Mouse (Mus musculus): ENCODE data around the gene 1700020A23Rik.

1700020A23Rik gene

DNA sequence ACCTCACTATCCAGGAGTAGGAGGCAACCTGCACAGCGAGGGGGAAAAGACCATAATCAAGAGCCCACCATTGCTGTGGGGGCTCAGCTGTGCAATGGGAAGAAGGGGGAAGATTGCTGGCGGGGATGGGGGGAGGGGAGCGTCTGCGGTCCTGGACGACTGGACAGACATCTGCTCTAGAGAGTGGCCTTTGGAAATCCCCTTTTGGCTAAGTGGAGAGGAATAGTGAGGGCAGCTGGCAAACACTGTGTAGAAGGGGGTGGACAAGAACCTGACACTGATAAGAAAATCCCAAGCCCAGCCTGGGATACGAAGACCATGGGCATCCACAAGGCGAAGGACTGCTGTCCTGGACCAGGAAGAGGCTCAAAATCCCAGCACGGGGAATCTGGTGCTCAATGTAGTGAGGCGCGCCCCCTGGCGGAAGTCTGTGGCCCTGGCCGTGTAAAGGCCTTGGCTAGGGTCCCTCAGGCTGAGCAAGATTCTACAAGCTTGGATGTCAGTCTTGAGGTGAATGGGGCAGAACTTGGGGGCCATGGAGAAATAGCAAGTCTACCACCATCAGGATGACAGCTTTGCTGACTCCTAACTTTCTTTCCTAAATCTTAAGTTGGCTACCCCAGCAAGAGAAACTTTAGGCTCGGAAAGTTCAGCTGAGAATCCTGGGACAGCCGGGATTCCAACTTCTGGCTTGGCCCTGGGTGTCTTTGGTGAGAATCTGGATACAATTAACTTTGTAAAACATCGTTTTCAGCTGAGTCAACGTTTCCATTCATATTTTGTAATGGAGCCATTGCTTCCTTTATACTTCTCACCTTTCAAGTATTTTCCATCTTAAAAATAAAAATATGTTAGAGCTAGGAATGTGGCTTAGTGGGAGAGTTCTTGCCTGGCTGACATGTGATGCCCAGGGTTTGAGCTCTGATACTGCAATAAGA lies 6.8 kb downstream of the 1700020A23Rik start:
- DNase-seq (ENCODE audit: extremely low read depth, insufficient read length, low spot score) = peak; percentile 63

DNA sequence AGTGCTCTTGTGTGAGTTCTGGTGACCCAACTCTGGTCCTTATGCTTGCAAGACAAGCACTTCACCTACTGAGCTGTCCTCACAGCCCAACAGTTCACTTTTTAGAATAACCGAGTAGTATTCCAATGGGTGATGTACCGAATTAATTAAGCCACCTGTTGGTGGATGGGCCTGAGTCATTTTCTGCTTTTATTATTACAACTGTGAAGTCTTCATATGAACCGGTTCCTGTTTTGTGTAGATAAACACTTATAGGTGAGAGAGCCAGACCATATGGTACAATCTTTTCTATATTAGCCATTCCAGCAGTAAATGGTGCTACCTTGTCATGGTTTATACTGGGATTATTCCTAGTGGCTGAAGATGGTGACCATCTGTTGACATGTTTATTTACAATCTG lies 7.7 kb downstream of the 1700020A23Rik start:
- no peak for DNase-seq (ENCODE audit: extremely low read depth, insufficient read length, low spot score)

DNA sequence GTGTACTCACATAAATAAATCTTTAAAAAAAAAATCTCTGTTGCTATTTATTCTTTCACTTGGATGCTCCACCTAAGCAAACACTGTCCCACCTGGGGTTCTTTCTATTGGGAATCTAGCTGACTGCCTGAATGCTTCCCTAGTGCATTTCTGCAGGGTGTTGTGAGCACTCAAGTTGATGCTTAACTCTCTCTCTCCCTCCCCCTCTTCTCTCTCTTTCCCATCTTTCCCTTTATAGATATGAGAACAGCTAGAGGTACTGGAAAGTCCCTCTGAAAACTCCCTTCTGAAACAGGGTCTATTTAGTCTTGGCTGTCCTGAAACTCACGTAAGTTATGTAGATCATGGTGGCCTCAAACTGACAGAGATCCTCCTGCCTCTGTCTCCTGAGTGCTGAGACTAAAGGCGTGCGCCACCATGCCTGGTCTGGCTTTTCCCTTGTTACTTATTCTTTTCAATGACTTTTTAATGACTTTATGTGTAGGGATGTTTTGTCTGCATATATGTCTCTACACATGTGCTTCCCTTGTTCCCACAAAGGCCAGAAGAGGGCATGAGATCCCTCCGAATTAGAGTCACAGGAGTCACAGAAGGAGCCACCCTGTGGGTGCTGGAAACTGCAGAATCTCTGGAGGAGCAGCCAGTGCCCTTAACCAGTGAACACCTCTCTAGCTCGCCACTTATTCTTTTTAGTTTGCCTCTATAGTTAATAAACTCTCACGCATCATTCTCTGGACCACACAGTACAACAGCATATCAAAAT lies 9.2 kb downstream of the 1700020A23Rik start:
- no peak for DNase-seq (ENCODE audit: extremely low read depth, insufficient read length, low spot score)

DNA sequence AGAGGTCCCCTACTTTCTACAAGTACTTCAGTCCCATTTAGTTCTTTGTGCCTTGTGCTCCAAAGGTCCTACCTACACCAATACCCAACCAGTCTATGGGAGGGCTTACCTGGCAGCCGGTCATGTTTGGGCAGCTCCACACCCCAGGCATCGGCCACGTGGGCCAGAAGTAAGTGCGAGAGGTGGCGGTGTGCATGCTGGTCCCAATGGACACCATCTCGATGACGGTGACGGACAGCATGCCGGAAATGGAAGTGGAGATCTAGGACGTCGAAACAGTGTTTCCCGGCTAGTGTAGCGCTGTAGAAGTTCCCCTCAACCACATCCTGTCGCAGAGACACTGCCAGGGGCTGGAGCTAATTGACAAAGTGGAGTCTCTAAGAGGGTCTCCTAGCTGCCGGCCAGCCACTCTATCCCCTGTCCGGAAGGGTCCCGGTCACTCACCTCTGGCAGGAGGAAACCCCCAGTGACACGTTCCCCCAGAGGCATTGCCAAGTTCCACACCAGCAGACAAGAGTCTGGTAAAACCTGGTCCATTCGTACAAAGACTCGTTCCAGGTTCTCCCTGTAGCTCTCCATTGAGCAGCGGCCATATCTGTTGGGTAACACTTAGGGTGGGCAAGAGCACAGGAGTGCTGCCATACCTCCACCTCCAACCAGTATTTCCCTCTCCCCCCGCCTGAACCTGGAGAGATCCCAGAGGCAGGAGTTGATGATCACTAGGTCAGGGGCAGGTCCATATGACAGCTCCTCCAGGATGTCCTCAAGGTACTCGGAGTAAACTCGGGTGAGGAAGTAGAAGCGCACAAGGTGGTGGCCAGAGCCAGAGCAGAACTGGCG lies 16.9 kb downstream of the 1700020A23Rik start:
- no peak for DNase-seq (ENCODE audit: extremely low read depth, insufficient read length, low spot score)

DNA sequence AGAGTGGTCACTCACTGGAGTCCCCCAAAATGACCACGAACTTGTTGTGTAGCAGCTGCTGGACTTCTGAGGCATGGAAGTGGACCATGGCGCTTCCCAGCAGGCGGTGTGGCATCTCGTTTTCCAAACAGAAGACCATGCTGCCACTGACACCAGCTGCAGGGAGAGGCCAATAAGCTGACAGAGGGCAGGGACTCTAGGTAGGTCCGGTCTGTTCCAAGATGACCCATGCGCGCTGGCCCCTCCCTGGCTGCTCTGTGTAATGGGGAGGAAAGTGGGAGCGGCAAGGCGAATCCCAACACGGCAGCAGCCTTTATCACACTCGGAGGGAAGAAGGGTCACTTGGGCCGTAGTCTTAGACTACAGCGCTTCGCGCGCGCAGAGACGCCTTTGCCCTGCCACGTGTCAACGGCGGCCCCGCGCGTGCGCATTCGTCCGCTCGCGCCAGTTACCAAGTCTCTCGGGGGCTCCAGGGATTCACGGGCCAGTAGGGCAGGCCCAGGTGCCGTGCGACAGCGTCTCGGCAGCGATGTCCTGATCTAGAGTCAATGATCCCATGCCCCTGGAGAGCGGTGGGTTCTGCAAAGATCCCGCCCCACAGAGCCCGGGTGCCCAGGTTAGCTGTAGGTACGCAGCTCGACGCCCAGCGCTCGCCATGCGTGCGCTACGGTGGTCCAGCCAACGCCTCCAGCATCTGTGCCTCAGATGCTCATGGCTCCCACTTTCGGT lies 18.5 kb downstream of the 1700020A23Rik start:
- no peak for DNase-seq (ENCODE audit: extremely low read depth, insufficient read length, low spot score)

DNA sequence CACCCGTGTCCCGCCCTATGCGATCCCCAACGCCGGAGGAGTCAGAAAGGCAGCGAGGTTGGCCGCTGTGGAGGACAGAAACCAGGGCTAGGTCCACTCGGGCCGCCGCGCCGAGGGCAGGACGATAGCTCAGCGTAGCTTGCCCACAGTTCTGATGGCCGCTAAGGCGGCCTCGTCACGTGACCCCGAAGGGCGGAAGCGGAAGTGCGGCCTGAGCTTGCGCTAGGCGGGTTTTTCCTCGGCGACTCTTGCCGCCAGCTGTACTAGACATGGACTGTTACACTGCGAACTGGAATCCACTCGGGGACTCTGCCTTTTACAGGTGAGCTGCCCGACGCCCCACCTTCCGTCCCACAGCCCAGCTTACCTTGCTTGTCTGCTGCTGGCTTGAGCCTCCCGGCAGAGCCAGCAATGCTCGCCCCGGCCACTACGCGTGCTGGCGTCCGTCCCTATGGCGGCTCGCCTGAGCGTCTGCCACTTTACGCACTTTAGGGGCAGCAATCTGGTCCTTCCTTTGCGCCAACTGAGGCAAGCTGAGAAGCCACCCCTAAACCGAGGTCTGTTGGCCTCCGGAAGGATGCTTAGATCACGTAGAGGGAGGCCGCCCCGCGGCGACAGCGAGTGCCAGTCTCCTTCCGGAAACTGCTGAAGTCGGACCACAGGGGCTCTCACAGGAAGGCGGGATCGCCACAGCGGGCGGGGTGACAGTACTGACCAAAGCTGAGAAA lies 19.2 kb downstream of the 1700020A23Rik start, which contains the start of the genes Vps16 and Pced1a:
Gene Vps16 (plus strand): TSS at position 214 of the 728 bp plus-strand sequence.
Gene Pced1a (minus strand): TSS at position 576 of the 728 bp plus-strand sequence.
- DNase-seq (ENCODE audit: extremely low read depth, insufficient read length, low spot score) = peak; percentile 91

DNA sequence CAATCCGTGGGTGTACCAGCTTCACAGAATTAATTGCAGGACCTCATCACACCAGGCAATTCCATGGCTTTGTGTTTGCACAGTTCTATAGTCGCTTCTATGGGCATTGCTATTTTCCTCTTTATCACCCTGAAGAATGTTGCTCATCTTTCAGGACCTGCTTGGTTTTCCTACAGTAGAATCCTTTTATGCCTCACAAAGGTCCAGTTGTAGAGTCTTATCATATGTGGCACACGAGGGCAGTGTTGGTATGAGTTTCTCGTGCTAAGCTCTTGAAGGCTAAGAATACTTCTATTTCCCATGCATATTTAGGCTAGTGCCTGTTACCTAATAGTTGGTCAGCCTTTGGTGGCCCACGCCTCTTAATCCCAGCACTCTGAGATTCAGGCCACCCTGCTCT lies 20.1 kb downstream of the 1700020A23Rik start:
- no peak for DNase-seq (ENCODE audit: extremely low read depth, insufficient read length, low spot score)

DNA sequence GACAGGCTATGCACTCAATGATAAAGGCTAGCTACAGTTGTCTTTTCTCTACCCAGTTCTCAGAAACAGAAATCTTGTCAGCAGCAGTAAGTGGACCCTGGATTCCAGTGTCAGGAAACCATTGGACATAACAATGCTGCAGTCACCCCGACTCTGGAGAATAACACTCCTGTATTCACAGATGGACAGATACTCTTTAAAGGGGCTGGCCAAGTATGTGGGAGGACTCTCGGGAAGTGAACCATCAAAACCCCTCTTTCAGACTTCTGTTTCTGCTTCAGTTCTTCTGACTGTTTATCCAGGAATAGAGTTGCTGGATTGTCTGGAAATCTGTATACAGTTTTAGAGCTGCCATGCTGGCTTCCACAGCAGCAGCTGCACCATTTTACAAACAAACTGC lies 24.8 kb downstream of the 1700020A23Rik start:
- no peak for DNase-seq (ENCODE audit: extremely low read depth, insufficient read length, low spot score)

DNA sequence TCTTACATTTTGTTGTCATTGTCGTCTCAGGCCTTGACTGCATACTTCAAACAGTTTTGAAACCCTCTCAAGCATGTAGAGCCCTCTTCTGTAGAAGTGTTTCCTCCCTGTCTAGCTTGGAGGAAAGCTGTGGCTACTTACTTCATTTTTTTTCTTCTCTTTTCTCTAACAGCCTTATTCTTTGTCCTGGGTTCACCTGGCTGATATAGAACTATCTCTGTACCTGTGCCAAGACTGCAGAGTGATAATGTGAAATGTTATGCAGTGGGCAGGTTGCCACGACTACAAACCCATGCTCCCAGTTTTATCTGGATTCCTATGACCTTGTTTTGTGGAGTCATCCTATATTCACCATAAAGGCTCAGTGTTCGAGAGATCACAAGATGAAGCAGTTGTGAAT lies 25.4 kb downstream of the 1700020A23Rik start:
- no peak for DNase-seq (ENCODE audit: extremely low read depth, insufficient read length, low spot score)

DNA sequence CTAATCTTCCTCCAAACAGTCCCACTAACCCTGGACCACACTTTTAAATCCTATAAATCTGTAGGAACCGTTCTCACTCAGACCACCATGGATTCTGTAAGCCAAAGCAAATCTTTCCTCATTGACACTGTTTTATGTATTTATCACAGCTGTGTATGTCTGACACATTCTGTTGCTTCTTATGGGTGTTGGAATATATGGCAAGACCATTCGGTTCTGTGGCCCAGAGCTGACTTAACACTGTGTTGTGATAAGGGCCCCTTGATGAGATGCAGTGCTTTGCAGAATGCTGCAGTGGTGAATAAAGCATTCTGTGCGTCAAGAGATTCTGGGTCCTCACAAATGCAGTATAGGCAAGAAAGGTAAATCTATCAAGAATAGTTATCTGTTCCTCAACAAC lies 27.1 kb downstream of the 1700020A23Rik start:
- DNase-seq (ENCODE audit: extremely low read depth, insufficient read length, low spot score) = no peak

DNA sequence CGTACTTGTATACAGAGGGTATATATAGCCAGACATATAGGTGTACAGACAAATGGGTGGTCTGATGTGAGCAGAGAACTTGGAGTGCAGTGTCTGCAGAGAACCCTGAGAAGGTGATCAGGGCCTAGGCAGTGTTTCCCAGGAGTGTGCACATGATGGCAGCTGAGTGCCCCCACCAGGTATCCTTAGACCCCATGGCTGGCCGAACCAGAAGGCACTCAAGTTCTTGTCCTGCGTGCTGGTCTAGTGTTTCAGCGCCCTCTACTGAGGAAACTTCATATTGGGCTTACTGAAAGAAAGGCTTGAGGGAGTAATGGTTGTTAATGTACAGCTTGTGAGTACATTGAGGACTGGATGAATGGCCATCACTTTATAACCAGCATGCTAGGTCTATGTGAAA lies 28.1 kb downstream of the 1700020A23Rik start:
- DNase-seq (ENCODE audit: extremely low read depth, insufficient read length, low spot score) = no peak

DNA sequence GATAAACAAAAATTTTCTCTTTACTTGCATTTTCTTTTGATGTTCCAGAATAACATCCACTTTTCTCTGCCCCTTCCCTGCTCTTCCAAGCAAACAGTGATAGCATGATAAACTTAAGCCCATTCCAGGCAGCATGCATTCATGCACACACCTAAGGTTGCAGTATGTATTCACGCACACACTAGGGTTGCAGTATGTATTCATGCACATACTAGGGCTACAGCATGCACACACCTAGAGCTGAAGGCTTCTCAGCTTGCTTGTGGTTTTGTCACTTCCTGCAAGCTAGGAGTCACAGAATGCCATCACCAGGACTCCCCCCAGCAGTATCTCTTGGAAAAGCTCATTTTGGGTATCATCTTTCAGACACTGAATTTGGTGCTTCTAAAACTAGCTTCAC lies 31.7 kb downstream of the 1700020A23Rik start:
- DNase-seq (ENCODE audit: extremely low read depth, insufficient read length, low spot score) = no peak

DNA sequence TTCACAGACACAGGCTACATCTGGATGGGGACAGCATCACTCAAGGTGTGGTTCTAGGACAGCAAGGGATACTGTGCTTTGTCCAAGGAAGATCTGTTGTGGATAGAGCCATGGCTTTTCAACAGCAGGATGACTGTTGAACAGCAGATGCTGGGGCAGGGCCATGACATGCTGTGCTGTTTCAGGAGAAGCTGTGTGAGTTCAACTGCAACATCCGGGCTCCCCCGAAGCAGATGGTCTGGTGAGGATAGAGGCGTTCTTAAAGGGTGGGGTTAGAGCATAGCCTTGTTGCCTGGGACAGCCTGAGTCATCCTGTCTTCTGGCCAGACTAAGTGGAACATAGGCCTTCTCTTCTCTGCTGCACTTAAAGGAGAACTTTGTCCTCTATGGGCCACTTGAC lies 33.8 kb downstream of the 1700020A23Rik start:
- no peak for DNase-seq (ENCODE audit: extremely low read depth, insufficient read length, low spot score)

DNA sequence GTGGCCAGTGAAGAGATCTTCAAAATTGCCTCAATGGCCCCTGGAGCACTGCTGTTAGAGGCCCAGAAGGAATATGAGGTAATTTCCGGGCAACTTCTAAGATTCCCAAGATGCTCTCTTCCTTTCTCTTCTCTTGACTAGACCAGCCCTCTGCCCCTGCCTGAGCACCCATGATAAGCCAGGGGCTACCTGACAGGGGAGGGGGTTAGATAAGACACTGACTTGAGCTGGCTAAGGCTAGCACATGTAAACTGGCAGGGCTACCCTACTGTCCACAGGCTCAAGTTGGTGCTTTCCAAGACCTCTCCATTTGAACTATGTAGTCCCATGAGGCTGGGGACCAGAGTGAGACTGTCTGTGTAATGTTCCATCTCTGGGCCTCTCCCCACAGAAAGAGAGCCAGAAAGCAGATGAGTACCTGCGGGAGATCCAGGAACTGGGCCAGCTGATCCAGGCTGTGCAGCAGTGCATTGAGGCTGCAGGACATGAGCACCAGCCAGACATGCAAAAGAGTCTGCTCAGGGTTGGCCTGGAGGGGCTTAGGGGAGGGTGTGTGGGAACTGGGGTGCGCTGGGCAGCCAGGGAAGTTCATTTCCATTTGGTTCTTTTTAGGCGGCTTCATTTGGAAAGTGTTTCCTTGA lies 34.9 kb downstream of the 1700020A23Rik start:
- DNase-seq (ENCODE audit: extremely low read depth, insufficient read length, low spot score) = no peak

DNA sequence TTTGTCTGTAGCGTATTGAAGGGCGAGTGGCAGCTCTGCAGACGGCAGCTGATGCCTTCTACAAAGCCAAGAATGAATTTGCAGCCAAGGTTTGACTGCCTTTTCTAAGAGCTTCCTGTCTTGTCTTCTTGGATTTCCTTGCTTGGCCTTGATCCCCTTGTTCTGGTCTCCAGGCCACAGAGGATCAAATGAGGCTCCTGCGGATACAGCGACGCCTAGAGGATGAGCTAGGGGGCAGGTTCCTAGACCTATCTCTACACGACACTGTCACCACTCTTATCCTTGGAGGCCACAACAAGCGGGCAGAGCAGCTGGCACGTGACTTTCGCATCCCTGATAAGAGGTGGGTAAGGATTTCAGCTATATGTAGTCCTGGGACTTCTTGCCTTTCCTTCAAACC lies 37.1 kb downstream of the 1700020A23Rik start:
- no peak for DNase-seq (ENCODE audit: extremely low read depth, insufficient read length, low spot score)

DNA sequence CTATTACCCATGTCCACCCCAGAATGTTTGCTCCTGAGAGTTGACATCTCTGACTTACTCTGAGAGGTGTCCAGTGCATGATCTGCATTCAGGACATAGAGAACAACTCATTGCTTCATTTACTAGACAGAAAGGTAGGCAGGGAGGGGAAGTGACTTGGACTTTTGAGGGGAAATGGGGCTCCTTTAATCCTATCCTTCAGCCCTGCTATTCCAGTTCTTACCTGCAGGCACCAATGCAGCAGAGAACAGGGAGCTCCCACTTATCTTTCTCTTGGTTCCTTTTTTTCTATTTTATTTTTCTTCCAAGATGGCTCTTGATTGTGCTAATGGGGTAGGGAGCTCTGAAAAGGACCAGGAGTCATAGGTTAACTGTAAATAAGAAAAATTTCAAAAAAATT lies 43.4 kb downstream of the 1700020A23Rik start:
- no peak for DNase-seq (ENCODE audit: extremely low read depth, insufficient read length, low spot score)

DNA sequence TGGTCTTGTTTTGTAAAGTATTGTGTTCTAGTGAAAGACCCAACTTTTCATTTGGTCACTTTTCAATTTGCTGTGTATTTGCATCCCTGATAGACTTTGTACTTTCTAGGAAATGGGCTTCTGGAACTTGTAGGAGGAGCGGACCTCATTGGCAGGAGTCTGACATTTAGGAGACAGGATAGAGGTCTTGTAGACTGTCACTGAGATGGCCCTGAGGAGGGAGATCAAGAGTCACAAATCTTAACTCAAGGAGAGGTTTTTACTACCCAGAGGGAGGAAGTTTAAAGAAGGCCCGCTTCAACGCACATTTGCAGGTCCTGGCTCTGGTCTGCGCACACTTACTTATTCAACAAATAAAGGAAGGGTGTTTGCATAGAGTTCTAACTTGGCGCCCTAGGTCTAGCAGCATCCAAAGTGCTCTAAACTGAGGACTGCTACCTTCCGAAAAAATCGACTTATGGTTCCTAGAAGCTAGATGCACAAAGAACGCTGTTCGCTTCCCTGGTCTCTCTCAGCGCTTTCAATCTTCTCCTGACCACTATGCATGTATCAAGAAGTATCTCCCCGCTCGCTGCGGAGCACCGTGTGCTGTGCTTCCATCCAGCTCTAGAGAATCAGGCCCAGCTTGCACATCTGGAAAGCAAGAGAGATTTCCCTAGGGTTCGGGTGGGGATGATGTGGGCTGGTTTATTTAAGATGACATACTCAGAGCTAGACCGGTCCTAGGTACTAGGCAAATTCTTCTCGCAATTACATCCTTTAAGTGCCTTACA lies 44.1 kb downstream of the 1700020A23Rik start:
- no peak for DNase-seq (ENCODE audit: extremely low read depth, insufficient read length, low spot score)

DNA sequence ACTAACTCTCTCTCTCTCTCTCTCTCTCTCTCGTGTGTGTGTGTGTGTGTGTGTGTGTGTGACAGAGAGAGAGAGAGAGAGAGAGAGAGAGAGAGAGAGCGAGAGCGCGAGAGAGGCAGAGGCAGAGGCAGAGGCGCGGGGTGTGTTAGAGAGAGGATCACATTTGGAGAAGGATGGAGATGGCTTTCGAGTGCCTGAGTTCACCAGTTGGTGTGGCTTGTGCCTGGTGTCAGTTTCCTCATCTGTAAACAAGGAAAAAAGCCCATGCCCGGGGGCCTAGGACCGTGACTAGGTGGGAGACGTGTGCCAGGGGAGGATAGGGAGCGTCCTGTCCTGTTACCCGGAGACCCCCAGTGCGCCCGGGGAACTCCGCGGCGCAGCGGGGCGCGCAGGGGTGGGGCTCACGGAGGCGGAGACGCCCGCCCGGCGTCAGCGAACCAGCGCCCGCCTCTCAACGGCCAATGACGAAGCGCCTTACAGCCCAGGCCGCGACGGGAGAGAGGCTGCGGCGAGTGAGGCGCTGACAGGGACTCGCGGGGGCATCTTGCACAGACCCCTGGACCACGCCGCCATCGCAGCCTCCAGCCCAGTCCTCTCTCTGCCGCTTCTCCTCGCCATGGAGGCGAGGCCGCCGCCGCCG lies 44.9 kb downstream of the 1700020A23Rik start, which contains the start of gene Ptpra:
Gene Ptpra (plus strand): TSS at position 485 of the 640 bp plus-strand sequence.
- peak; percentile 89 for DNase-seq (ENCODE audit: extremely low read depth, insufficient read length, low spot score)
